Mouse (Mus musculus) limb, embryonic 12.5 days (tissue): ENCODE results near the gene Lrrc8e. TPM values are rescaled to one million over a fixed set of nuclear protein-coding genes. Genes with fewer than 3 reads are reported as not detected.

Experiments
- polyA plus RNA-seq: library from polyadenylated mRNA; unstranded; fragments of >200 nt; fragmentation: Nextera tagmentation; extraction: Ambion mirVana; gene quantifications from 2 replicates; pipeline ENCODE4 v1.2.1, GENCODE M21; 2016

Lrrc8e gene
- polyA plus RNA-seq, 1 experiment from 2014 or later = 0.39 TPM

Other genes starting within 250 kb of the Lrrc8e start
- not detected in 2 replicates for gene Cd209f, start 121.0 kb upstream of the Lrrc8e start, polyA plus RNA-seq
- not detected in 2 replicates for gene Cd209g, start 92.7 kb upstream of the Lrrc8e start, polyA plus RNA-seq
- 29.4 and 33.7 TPM in 2 replicates for gene Evi5l, start 60.3 kb upstream of the Lrrc8e start, polyA plus RNA-seq
- 1.4 and 1.6 TPM in 2 replicates for gene Prr36, start 9.4 kb upstream of the Lrrc8e start, polyA plus RNA-seq
- gene Map2k7, start 11.9 kb downstream of the Lrrc8e start, polyA plus RNA-seq = 33.7 and 36.9 TPM in 2 replicates
- 1.0 and 1.1 TPM in 2 replicates for gene Gm49320, start 12.0 kb downstream of the Lrrc8e start, polyA plus RNA-seq
- 5.5 and 6.5 TPM in 2 replicates for gene Tgfbr3l, start 21.4 kb downstream of the Lrrc8e start, polyA plus RNA-seq
- 61.6 and 70.8 TPM in 2 replicates for gene Snapc2, start 26.3 kb downstream of the Lrrc8e start, polyA plus RNA-seq
- 111 TPM in 2 replicates for gene Ctxn1, start 32.4 kb downstream of the Lrrc8e start, polyA plus RNA-seq
- 66.7 and 72.8 TPM in 2 replicates for gene Timm44, start 49.1 kb downstream of the Lrrc8e start, polyA plus RNA-seq
- gene Ccl25, start 98.4 kb downstream of the Lrrc8e start, polyA plus RNA-seq = 23.0 TPM in 2 replicates
- gene Elavl1, start 98.6 kb downstream of the Lrrc8e start, polyA plus RNA-seq = 341 and 367 TPM in 2 replicates